Mouse (Mus musculus): ENCODE measurements around the gene Dscaml1.

The Dscaml1 gene

DNA sequence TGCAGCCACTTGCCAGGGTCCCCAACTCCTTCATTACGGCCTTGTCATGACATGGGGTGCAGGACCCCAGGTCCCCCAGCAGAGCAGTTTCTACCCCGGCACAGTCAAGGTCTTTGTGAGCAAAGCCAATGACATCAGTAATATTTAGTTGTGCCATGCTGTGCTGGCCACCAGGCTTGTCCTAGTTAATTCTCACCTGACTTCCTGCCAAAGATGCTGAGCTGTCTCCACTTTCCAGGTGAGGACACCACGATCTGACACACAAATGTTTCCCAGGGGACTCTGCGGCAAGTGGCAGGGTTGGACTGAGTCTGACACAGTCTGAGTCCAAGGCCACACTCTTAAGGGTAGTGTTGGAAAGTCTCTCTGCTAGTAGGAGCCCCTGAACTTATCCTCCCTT, at the start of gene Dscaml1:
Gene Dscaml1, plus strand, starts transcription at position 173 of the 400 bp plus-strand sequence.
- no peak for DNase-seq (ENCODE audit: low spot score)

DNA sequence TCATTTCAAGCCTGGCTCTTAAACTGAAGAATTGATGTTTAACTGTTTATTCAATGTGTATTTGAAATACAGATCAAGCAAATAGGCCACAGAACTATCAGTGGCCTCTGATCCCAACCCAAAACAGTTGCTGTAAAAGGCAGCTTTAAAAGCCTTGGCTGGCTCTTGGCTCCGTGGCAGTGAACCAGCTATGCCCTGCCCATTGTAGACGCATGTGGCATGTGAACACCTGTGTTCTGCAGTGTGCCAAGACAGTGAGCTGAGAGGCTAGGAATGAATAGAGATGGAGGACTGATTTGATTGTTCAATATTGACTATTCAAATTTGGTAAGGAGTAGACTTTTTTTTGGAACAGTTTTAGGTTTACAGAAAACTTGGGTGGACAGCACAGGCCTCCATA, 49.5 kb upstream of the Dscaml1 start:
- no peak for DNase-seq (ENCODE audit: low spot score)

DNA sequence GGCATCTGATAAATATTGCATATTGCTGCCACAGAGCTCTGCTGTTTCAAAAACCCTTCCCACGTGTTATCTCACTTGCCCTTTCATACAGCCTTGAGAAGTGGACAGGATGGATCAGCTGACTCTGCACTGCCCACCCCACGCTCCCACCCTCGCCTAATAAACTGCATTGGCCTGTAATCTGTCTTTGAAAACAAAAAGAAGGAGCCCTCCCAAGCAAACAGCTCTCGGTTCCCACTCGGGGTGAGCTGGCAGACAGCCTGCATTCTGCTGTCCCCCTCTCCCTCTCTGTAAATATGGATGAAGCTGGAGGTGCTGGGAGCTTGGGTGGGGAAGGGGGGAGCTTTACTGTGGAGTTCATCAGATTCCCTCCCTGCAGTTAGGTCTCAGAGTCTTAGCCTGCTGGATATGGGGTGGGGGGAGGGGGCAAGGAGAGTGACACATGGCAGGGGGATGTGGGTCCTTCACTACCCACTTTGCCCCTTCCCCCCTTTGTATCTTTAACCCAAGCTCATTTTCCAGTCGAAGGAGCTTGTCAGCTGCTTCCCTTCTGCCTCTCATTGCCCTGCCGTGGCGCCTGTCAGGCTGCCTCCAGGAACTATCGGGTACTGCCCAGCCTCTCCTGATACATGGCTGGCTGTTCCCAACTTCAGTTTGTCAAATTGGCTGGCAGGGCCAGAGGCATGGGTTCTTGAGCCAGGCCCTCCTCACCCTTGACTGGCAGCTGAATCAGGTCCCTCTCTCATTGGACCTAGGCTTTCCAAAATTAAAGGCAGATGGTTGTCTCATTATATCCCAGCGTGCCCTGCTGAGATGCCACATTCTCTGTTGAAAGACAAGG, 45.8 kb upstream of the Dscaml1 start:
- DNase-seq (ENCODE audit: low spot score), result no peak

DNA sequence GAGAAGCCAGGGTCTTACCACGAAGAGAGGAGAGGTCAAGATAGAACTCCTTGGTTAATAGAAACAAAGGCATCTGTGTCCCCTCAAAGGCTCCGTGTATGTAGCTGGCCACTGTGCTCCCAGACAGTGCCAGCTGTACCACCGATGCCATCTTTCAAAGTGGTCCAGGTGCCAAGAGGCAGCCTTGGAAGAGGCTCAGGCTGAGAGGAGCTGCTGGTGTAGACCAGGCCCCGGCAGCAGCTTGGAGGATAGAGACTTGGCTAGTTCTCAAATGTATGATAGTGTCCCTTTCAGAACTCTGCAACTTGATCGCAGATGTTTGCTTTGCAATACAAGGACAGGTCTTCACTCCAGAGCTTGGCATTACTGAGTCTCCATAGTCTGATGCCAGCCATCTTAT, 44.1 kb upstream of the Dscaml1 start:
- DNase-seq (ENCODE audit: low spot score), result no peak

DNA sequence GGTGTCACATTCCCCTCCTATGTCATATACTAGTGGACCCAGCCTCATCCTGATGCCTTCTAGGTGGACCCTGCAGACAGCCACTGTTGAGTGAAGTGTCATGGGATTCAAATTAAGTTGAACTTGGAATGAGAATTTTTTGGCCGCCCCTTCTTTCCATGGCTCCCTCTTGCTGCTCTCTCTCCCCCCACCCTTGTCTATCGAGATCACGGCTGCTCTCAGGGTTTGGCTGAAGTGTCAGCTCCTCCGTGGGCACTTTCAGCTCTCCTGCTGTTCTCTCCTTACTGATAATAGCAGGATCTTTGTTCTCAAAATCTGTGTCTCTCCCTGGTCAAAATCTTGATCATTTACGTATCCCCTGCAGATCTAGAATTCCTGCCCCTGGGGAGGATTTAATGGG, 43.6 kb upstream of the Dscaml1 start:
- DNase-seq (ENCODE audit: low spot score), result no peak

DNA sequence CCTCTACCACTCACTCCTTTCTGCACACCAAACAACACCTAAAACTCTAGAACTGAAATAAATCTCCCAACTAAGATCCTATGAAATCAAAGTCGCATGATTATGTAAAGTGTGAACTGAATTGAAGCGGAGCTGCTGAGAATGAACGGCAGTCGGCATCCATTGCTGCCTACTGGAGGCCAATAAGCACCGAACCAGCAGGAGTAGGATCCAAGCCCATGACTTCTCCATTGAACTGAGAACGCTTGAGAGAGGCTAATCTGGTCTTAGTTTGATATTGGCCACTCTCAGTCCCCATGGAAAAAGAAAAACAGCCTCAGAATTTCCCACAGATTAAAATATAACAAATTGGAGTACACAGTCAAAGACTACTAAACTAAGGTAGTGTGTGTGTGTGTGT, 42.5 kb upstream of the Dscaml1 start:
- no peak for DNase-seq (ENCODE audit: low spot score)

DNA sequence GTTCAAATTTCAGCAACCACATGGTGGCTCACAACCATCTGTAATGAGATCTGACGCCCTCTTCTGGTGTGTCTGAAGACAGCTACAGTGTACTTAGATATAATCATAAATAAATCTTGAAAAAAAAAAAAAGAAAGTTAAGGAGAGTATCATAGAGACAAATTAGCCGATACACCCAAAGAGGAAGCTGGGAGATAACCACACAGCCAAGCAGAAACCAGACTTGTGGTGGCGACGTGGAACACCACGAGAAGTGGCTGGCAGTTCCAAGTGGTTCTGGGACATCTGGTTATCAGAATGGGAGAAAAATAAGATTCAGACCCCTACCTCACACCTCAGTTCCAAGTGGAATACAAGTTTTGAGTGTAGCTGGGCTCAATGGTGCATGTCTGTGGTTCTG, 39.7 kb upstream of the Dscaml1 start:
- no peak for DNase-seq (ENCODE audit: low spot score)

DNA sequence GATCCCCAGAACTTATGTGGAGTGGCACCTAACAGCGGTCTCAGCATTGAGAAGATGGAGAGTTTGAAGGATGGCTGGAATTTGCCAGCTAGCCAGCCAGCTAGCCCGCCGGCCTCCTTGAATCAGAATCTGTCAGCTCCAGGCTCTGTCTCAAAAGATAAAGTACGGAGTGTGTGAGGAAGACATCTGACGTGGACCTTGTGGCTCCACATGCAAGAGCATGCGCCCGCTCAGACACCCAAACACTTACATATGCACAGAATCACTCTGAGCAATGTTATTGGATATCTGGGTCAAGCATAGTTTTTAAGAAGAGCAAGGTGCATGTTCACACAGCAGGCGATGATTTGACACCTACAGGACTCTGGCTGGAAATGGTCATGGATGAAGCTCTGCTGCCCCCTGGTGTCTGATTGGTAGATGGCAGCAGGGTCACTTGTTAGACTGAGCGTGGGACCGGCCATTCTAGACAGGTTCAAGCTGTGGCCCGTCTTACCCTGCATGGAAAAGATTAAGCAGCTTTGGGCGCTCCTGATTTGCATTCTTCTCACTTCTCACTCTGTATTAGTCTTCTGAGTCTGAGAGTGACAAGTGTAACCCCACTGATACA, 37.9 kb upstream of the Dscaml1 start:
- DNase-seq (ENCODE audit: low spot score), result peak; percentile 62

DNA sequence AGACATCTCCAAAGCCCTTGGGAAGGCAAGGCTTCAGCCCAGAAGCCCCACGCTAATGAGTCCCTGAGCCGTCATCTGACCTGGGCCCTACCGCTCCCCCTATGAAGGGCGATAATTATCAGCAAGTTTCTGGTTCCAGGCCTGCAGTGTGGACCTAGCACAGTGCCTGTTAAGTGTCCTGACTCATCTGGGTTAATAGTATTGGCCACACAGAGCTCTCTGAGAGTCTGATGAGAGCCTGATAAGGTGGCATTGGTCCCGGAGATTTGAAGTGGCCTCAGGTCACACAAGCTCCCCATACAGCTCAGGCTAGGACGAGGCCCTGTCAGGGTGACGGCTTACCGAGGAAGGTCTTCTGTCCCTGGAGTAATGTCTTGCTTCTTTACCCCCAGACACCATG, 36.8 kb upstream of the Dscaml1 start:
- no peak for DNase-seq (ENCODE audit: low spot score)

DNA sequence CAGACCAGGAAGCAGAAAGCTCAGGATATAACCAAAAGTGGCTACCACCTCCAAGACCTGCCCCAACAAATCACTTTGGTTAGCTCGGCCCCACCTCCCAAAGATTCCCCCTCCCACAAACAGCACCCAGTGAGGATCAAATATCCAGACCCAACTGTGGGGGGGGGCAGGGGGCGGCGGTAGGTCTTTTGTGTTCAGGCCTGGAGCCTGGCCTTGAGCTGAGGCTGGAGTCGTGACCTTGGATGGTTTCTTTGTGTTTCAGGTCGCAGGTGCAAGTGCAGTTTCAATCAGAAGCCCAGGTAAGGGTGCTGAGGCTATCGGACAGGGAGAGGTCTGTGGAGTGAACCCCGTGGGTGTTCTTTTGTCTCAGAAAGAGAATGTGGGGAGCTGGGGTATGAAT, 35.1 kb upstream of the Dscaml1 start:
- no peak for DNase-seq (ENCODE audit: low spot score)

DNA sequence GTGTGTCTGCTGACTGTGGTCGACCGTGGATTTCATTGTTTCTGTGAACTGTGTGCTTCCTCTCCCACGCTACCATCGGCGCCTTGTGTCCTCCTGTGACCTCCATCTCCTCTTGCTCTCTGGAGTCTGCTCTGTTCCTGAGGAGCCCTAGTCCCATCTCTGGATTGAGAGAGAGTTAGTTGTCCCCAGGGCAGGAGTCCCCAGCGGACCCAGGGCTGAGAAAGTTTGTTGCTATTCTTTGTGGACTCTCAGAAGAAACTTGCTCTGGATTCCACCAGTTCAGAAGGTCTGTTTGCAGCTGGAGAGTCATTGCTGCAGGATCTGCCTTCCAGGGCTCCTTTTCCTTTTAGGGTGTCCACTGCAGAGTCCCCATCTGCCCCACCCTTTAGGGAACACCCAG, 31.2 kb upstream of the Dscaml1 start:
- DNase-seq (ENCODE audit: low spot score), result no peak

DNA sequence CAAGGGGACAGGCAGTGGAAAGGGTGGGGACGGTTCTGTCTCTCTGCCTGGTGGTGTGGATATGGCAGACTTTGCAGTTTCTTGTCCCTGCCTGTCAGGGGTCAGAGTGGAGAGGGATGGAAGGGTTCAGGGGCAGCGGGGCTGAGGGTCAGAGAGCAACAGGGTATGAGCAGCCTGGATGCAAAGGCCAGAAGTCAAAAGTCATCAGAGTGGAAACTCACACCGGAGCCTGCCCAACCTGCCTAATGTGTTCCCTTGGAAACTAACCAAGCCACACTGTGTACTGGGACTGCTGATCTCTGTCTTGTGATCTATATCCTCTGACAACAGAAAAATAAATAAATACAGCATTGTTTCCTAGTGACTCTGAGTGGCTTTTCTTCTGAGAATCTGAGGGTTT, 30.6 kb upstream of the Dscaml1 start:
- no peak for DNase-seq (ENCODE audit: low spot score)

DNA sequence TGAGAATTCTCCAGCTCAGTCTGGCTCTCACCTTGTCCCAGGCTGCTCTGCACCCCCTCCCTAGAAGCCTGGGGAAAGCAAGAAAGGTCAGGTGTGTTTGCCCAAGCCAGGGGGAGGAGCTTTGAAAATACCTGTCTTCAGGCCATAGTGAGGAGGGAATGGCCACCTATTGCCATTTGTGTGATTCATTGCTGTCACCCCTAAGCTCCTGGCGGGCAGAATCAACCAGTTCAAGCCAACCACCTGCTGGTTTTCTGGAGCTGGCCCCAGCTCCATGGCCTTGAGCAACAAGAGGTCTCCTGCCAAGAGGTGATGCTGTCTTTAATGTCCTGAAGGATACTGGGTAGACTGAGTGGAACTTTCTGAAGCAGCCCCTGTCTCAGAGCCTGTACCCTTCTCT, 28.1 kb upstream of the Dscaml1 start:
- no peak for DNase-seq (ENCODE audit: low spot score)

DNA sequence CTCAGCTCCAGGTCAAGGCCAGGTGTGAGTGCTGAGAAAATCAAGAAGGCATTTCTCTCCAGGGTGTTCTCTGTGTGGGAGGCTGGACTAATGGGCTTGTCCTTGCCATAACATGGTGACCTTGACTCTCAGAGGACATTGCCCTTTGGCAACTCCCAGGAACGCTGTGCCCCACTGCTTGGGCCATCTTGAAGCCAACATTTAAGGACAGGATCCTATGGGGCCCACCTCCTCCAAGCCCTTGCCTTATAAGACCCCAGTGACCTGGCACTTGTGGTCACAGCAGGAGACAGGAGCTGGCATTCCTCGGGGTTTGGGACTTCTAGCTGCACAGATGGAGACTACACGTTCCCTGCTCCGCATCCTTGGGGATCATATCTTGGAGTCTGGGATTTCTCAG, 27.0 kb upstream of the Dscaml1 start, which contains the start of gene Fxyd2:
Gene Fxyd2, plus strand, starts transcription at position 236 of the 400 bp plus-strand sequence.
- no peak for DNase-seq (ENCODE audit: low spot score)

DNA sequence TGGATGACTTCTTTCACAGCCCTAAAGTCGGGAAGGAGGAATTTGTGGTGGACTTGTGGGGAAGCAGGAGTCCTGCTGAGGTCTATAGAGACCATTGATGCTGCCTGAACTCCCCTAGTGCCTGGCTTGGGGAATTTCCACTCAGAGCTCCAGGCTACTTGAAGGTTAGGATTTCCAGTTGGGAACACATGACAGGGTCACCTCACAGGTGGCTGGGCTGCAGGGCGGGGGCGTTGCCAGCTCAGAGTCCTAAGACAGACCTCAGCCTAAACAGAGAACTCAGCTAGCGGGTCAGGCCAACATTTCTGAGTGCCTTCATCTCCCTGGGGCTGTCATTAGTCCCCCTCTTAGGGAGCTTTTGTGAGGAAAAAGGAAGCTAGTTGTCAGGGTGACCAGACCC, 24.6 kb upstream of the Dscaml1 start:
- no peak for DNase-seq (ENCODE audit: low spot score)

DNA sequence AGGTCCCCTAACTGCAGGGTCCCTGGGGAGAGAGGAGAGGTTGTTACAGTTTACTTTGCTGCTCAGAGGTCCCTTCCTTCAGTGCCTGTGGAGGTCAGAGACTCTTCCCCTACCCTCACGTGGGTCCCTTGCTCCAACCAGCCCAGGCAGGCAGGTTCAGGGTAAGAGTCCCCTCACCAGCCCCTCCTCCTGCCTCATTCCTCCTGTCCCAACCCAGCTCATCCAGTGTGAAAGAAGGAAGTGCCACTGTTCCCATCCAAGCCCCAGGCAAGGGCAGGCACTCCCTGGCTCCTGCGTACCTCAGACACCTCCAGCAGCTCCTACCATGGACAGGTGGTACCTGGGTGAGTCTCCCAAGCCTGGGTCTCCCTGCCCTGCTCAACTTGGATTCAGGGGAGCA, 23.5 kb upstream of the Dscaml1 start:
- no peak for DNase-seq (ENCODE audit: low spot score)

DNA sequence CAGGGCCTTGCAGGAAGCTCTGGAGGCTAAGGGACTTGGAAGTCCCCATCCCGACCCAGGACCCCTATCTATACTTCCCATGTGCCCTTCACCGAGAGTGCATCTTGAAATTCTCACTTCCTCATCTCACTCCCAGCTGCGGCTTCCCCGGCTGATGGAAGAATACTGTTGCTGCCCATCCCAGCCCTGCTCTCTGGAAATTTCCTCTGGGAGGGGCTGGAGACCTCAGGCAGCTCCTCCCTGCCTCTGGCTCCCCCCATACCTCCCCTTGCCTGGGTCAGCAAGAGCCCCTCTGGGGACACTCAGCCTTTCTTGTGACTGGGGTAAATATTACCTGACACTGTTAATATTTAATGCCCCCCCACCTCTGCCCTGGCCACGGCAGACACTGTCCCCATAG, 20.7 kb upstream of the Dscaml1 start:
- no peak for DNase-seq (ENCODE audit: low spot score)

DNA sequence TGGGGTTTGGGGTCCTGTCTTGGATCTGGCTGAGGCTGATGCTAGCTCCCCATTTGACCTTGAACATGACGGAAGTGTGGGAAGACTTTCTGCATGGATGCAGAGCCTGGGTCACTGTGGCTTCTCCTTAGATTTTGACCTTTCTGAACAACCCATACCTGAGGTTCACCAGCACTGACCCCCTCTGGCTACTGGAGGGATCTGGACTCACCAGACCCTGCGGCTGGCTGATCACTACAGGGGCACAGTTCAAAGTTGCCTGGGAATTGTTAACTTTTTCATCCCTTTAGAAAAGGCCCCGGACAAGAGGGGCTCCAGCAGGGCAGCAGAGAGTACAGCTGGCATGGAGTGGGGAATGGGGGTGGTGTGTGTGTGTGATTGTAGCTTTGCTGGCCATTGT, 19.6 kb upstream of the Dscaml1 start:
- no peak for DNase-seq (ENCODE audit: low spot score)

DNA sequence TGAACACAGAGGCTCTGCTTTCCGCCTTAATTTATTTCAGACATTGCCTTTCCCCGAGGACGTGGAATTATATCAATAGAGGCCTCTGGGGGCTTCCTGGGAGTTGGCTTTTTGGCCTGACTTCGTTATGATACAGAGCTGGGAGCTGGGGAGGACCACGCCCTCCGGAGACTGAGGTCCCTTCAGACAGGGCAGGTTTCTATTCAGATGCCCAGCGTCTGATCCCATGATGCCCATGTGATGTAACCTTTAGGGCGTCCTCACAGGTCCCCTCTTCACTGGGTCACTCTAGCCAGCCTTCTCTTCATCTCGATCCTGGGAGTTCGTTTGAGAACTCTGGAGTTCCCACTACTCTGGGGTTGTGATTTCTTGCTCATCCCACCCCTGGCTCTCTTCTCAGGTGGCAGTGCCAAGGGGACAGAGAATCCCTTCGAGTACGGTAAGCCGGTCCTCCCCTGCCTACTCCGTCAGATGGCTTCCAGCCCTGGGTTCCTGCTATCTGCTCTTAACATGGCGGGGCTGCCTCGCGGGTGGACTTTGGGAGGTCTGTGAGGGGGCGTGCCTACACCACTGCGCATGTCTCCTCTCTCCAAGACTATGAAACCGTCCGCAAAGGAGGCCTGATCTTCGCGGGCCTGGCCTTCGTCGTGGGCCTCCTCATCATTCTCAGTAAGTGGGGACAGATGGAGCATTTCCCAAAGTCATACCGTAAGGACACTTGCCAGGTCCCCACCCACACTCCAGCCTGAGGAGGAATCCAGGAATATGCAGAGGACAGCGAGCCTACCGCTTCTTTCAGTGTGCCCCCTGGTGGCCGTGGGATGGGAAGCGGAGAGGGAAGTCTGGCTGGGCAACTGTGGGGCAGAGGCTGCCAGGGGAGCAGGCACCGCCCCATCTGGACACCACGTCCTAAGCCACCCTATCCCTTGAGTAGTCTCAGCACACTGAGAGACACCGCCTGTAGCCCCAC, 18.4 kb upstream of the Dscaml1 start:
- DNase-seq (ENCODE audit: low spot score), result no peak

DNA sequence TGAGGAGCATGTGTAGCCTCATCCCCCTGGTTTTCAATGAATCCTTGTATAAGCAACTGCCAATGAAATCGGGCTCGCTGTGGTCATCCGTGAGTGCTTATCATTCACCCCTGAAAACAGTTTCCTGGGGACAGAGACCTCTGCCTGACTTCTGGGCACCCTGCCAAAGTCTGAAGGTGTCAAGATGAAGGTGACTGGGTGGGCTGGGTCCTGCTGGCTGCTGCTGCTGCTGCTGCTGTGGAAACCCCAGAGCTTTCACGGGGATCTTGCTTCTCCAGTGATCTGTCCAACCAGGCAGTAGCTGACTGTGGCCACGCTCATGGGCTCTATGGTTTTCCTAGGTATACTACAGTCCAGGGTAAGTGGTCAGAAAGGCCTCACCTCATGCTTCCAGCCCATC, 16.2 kb upstream of the Dscaml1 start:
- no peak for DNase-seq (ENCODE audit: low spot score)

DNA sequence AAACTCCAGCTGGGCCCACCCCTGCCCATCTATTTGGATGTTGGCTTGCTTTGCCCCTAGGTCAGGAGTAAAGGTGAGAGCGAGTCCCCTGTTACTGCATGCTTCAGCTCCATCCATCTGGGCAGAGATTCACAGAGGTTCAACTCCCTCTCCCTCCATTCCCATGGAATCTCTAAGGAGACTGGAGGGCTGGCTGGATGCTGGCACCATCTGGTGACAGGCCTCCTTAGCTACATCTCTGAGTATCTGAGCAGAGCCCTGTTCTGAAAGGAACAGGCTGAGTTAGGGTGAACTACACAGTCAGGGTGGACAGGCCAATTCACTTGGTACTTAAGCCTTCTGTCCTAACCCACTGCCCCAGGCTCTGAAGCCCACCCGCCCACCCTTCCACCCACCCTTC, 15.8 kb upstream of the Dscaml1 start:
- DNase-seq (ENCODE audit: low spot score), result no peak

DNA sequence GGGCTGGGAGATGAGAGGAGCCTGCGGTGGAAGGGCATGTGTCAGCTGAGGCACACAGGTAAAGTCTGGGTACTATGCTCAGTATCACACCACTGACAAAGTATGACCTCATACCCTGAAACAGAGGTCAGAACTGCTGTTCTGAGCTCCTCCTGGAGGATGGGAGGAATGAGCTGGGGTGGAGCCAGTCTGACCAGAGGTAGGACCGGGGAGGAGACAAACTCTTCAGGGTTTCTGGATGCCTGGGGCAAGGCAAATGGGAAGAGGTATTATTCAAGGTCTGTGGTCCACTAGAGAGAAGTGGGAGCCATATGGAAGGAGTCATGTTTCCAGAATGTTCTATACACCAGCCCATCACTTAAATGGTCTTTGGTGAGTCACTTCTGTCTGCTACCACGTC, 15.3 kb upstream of the Dscaml1 start:
- no peak for DNase-seq (ENCODE audit: low spot score)

DNA sequence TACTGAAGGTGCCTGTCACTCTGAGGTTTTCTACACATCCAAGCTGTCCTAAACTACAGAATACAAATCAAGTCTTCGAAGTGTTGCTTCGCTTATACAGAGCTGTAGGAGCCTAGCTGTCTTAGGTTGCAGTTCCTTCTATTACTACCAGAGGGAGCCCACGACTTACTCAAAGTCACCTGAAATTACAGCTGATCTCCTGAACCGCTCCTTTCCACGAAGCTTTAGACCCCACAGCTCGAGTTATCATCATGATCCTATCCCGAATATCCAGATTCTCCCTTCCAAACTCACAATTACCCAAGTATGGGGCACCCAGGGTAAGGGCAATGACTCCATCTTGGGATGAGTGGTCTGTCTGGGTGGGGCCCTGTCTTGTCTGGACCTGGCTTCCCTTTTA, 14.6 kb upstream of the Dscaml1 start:
- no peak for DNase-seq (ENCODE audit: low spot score)

All from urinary bladder, postnatal 10 days (tissue).